Mouse (Mus musculus): Measurements from ENCODE around the gene Srarp. TPM values are rescaled to one million over a fixed set of nuclear protein-coding genes. Genes with fewer than 3 reads are reported as not detected.

Srarp gene
- total RNA-seq (2021) = 1 to 10 TPM; 4.7 to 6.0 TPM

- intact Hi-C loops (cut with DNase I) = no loop called here
These were observed at the start of gene Srarp for GRCm38 (mm10) chr4:141435974-141436373. TSS of gene Srarp (minus strand) at chr4:141436105.

GRCm38 (mm10) chr4:141484071-141484470 lies 48.2 kb upstream of the Srarp start:
- DNase-seq (ENCODE audit: low spot score in 2 of 2) = no peak
- intact Hi-C loops (cut with DNase I) = no loop called here

More at GRCm38 (mm10) chr4:141435974-141436373, at the start of gene Srarp:
- no peak for DNase-seq (ENCODE audit: low spot score in 2 of 2)

GRCm38 (mm10) chr4:141479411-141479810 lies 43.5 kb upstream of the Srarp start:
- intact Hi-C loops (cut with DNase I) = loop anchor here (5.0 kb wide), 1 partner anchor 58 kb away; the partner anchor contains the start of gene Spen
- no peak for DNase-seq (ENCODE audit: low spot score in 2 of 2)

GRCm38 (mm10) chr4:141478794-141479193 lies 42.9 kb upstream of the Srarp start:
- DNase-seq (ENCODE audit: low spot score in 2 of 2) = no peak
- intact Hi-C loops (cut with DNase I) = loop anchor here (5.0 kb wide), 1 partner anchor 59 kb away; the partner anchor contains the start of gene Spen

- intact Hi-C loops (cut with DNase I) = loop anchor here (5.0 kb wide), 1 partner anchor 59 kb away; the partner anchor contains the start of gene Spen
- DNase-seq (ENCODE audit: low spot score in 2 of 2) = no peak
These were observed 42.3 kb upstream of the Srarp start for GRCm38 (mm10) chr4:141478225-141478624.

- DNase-seq (ENCODE audit: low spot score in 2 of 2) = peak; percentile 66 to 91
- intact Hi-C loops (cut with DNase I) = loop anchor here (5.0 kb wide), 1 partner anchor 60 kb away; the partner anchor contains the start of gene Spen
These were observed 41.8 kb upstream of the Srarp start for GRCm38 (mm10) chr4:141477681-141478102.

GRCm38 (mm10) chr4:141474431-141474830 lies 38.5 kb upstream of the Srarp start:
- no peak for DNase-seq (ENCODE audit: low spot score in 2 of 2)
- intact Hi-C loops (cut with DNase I) = no loop called here

GRCm38 (mm10) chr4:141472641-141473321 lies 36.9 kb upstream of the Srarp start:
- intact Hi-C loops (cut with DNase I) = no loop called here
- no peak for DNase-seq (ENCODE audit: low spot score in 2 of 2)

GRCm38 (mm10) chr4:141471491-141471890 lies 35.6 kb upstream of the Srarp start:
- DNase-seq (ENCODE audit: low spot score in 2 of 2) = no peak
- intact Hi-C loops (cut with DNase I) = no loop called here

GRCm38 (mm10) chr4:141469343-141469742 lies 33.4 kb upstream of the Srarp start:
- intact Hi-C loops (cut with DNase I) = no loop called here
- no peak for DNase-seq (ENCODE audit: low spot score in 2 of 2)

GRCm38 (mm10) chr4:141468576-141468975 lies 32.7 kb upstream of the Srarp start:
- intact Hi-C loops (cut with DNase I) = no loop called here
- DNase-seq (ENCODE audit: low spot score in 2 of 2) = no peak

GRCm38 (mm10) chr4:141467581-141467927 lies 31.6 kb upstream of the Srarp start:
- intact Hi-C loops (cut with DNase I) = no loop called here
- DNase-seq (ENCODE audit: low spot score in 2 of 2) = no peak

- DNase-seq (ENCODE audit: low spot score in 2 of 2) = no peak
- intact Hi-C loops (cut with DNase I) = no loop called here
These were observed 31.1 kb upstream of the Srarp start for GRCm38 (mm10) chr4:141466844-141467580.

GRCm38 (mm10) chr4:141466289-141466795 lies 30.4 kb upstream of the Srarp start:
- intact Hi-C loops (cut with DNase I) = no loop called here
- DNase-seq (ENCODE audit: low spot score in 2 of 2) = no peak

GRCm38 (mm10) chr4:141465512-141466288 lies 29.8 kb upstream of the Srarp start:
- intact Hi-C loops (cut with DNase I) = no loop called here
- DNase-seq (ENCODE audit: low spot score in 2 of 2) = no peak

- DNase-seq (ENCODE audit: low spot score in 2 of 2) = no peak
- intact Hi-C loops (cut with DNase I) = no loop called here
These were observed 28.8 kb upstream of the Srarp start for GRCm38 (mm10) chr4:141464722-141465121.

- intact Hi-C loops (cut with DNase I) = no loop called here
- DNase-seq (ENCODE audit: low spot score in 2 of 2) = no peak
These were observed 27.6 kb upstream of the Srarp start for GRCm38 (mm10) chr4:141463472-141463871.

GRCm38 (mm10) chr4:141461576-141461975 lies 25.7 kb upstream of the Srarp start:
- intact Hi-C loops (cut with DNase I) = no loop called here
- DNase-seq (ENCODE audit: low spot score in 2 of 2) = no peak

- no peak for DNase-seq (ENCODE audit: low spot score in 2 of 2)
- intact Hi-C loops (cut with DNase I) = no loop called here
These were observed 25.2 kb upstream of the Srarp start for GRCm38 (mm10) chr4:141461088-141461487.

GRCm38 (mm10) chr4:141460481-141460880 lies 24.6 kb upstream of the Srarp start:
- DNase-seq (ENCODE audit: low spot score in 2 of 2) = no peak
- intact Hi-C loops (cut with DNase I) = no loop called here

Measured in left cerebral cortex, postnatal 25 days (tissue).